ENCODE assay signal across 11 mouse cellular contexts in genomic region chr2:93283481-93284293, GRCm38 (mm10). TPM values are rescaled to one million over a fixed set of nuclear protein-coding genes. Genes with fewer than 3 reads are reported as not detected.
DNase-seq lines count a peak whose midpoint lies in the region; ATAC-seq and TF ChIP-seq lines count a peak whose summit lies in the region.
"Had no signal": no experiment of that assay in that cellular context is flagged by ENCODE, and none has a peak within 500 bp of the region (broad histone marks: within the 10 kb centered on the region; RNA-seq: fewer than 3 reads in every experiment).

No protein-coding gene starts in this region.

- H3K27ac ChIP-seq in heart, embryonic 12.5 days (ENCODE audit: poor library complexity, severe bottlenecking): peak overlapping the region; percentile 75
- H3K27ac ChIP-seq in hindbrain, embryonic 10.5 days: peak overlapping the region; percentile 92
- peak overlapping the region; percentile 31; the same call in 1 of the 2 replicates for H3K27ac ChIP-seq in midbrain, embryonic 15.5 days

- 0 out of 2 replicates have a peak overlapping the region, but pooled peaks have one; percentile 41 for H3K9ac ChIP-seq in heart, embryonic 12.5 days
- H3K9ac ChIP-seq in midbrain, embryonic 15.5 days: no peak overlapping the region

- H3K4me3 ChIP-seq in heart, embryonic 12.5 days: no peak overlapping the region
- H3K4me3 ChIP-seq in hindbrain, embryonic 10.5 days: peak overlapping the region; percentile 33
- H3K4me3 ChIP-seq in midbrain, embryonic 15.5 days: no peak overlapping the region

- H3K9me3 ChIP-seq in heart, embryonic 12.5 days (replicated peaks): no peaks in the 10 kb centered on the region
- H3K9me3 ChIP-seq in hindbrain, embryonic 10.5 days: no peaks in the 10 kb centered on the region
- H3K9me3 ChIP-seq in midbrain, embryonic 15.5 days: no peaks in the 10 kb centered on the region

- 0 out of 2 replicates have a peak overlapping the region, but pooled peaks have one; percentile 8 for H3K4me2 ChIP-seq in heart, embryonic 12.5 days
- H3K4me2 ChIP-seq in midbrain, embryonic 15.5 days: no peak overlapping the region

- peaks cover 90% of the 10 kb centered on the region for H3K4me1 ChIP-seq in heart, embryonic 12.5 days (replicated peaks)
- H3K4me1 ChIP-seq in hindbrain, embryonic 10.5 days (replicated peaks): peaks cover 100% of the 10 kb centered on the region
- peaks cover 82% of the 10 kb centered on the region for H3K4me1 ChIP-seq in midbrain, embryonic 15.5 days

- TF ChIP-seq CTCF in brain, embryonic 14.5 days (IDR thresholded peaks at IDR 0.05; ENCODE audit: borderline replicate concordance, extremely low read depth, insufficient read depth, insufficient read length): no peak

- no peak for TF ChIP-seq POLR2A in brain, embryonic 14.5 days (IDR thresholded peaks at IDR 0.05; ENCODE audit: borderline replicate concordance, extremely low read depth, insufficient read depth, insufficient read length, poor library complexity, severe bottlenecking)

- ATAC-seq in heart, embryonic 12.5 days (ENCODE audit: insufficient number of reproducible peaks, low FRiP score): peak; percentile 60
- no peak for ATAC-seq in midbrain, embryonic 15.5 days (replicated peaks)
- ATAC-seq in frontal cortex, adult (ENCODE audit: low TSS enrichment): no peak

- 22% methylated on average over 7 of the region's 7 CpGs for WGBS in heart, embryonic 12.5 days
- WGBS in hindbrain, embryonic 10.5 days: 17% methylated on average over 7 of the region's 7 CpGs
- WGBS in midbrain, embryonic 15.5 days: 22% methylated on average over 7 of the region's 7 CpGs

- DNase-seq in heart, adult 11 months: no peak
- peak; percentile 69 for DNase-seq in brain, embryonic 14.5 days (ENCODE audit: low read depth)
- peak; percentile 80 for DNase-seq in hindbrain, embryonic 10.5 days (ENCODE audit: low spot score)
- DNase-seq in cerebellum, adult 11 months: no peak
- DNase-seq in frontal cortex, postnatal 25 days (ENCODE audit: low spot score in 2 of 2): no peak
- DNase-seq: cerebellum, postnatal 14 days; heart, postnatal 14 days; liver had no signal

- no peaks in the 10 kb centered on the region for H3K36me3 ChIP-seq in heart, embryonic 12.5 days
- no peaks in the 10 kb centered on the region for H3K36me3 ChIP-seq in hindbrain, embryonic 10.5 days
- H3K36me3 ChIP-seq in midbrain, embryonic 15.5 days (replicated peaks): no peaks in the 10 kb centered on the region

- no peaks in the 10 kb centered on the region for H3K27me3 ChIP-seq in heart, embryonic 12.5 days (replicated peaks)
- no peaks in the 10 kb centered on the region for H3K27me3 ChIP-seq in hindbrain, embryonic 10.5 days (ENCODE audit: insufficient read depth, poor library complexity, severe bottlenecking)
- no peaks in the 10 kb centered on the region for H3K27me3 ChIP-seq in midbrain, embryonic 15.5 days (replicated peaks)

RNA-seq across cellular contexts. Expression of gene Tspan18, which starts 50.6 kb away (rescaled TPM):
- 58.5 and 63.8 TPM in 2 replicates for polyA plus RNA-seq in heart, embryonic 12.5 days (2016; fragmentation: Nextera tagmentation; extraction: Ambion mirVana)
- 25.3 and 43.9 TPM in 2 replicates for polyA plus RNA-seq in brain, embryonic 14.5 days (2012; rRNA removed)
- 48.6 and 55.1 TPM in 2 replicates for polyA plus RNA-seq in hindbrain, embryonic 10.5 days (2016; fragmentation: Nextera tagmentation; extraction: Ambion mirVana)
- polyA plus RNA-seq in midbrain, embryonic 15.5 days (2015; fragmentation: Nextera tagmentation; extraction: Ambion mirVana): 20.1 and 22.6 TPM in 2 replicates

Comparison
In these comparisons a context has a peak if more than half of its experiments do, and no peak if none do; other contexts are left out.
1. H3K27ac ChIP-seq: peak in every context shown above with its lines; median percentile 92 in hindbrain, embryonic 10.5 days; 75 in heart, embryonic 12.5 days; 31 in midbrain, embryonic 15.5 days.
2. DNase-seq: peak in brain, embryonic 14.5 days (single experiment) and hindbrain, embryonic 10.5 days (single experiment); none in heart, adult 11 months (single experiment), cerebellum, adult 11 months (single experiment) and frontal cortex, postnatal 25 days (0 of 2).